Mouse (Mus musculus) adrenal gland, postnatal 4 days (tissue): ENCODE measurements around the gene Gm49510. TPM values are rescaled to one million over a fixed set of nuclear protein-coding genes. Genes with fewer than 3 reads are reported as not detected.

Experiments
- DNase-seq, 2 experiments: peaks; one replicate each; pipeline ENCODE4 v3.0.0; 2021 to 2022; ENCODE audit warnings: low spot score in 2 of 2, mixed read lengths in 2 of 2
- total RNA-seq, 2 experiments: library from RNA; stranded (reverse); gene quantifications; 2 replicates each; pipeline ENCODE4 v1.2.3; 2021

Gm49510 gene
- total RNA-seq, 2 experiments from 2014 or later, result not detected

DNA sequence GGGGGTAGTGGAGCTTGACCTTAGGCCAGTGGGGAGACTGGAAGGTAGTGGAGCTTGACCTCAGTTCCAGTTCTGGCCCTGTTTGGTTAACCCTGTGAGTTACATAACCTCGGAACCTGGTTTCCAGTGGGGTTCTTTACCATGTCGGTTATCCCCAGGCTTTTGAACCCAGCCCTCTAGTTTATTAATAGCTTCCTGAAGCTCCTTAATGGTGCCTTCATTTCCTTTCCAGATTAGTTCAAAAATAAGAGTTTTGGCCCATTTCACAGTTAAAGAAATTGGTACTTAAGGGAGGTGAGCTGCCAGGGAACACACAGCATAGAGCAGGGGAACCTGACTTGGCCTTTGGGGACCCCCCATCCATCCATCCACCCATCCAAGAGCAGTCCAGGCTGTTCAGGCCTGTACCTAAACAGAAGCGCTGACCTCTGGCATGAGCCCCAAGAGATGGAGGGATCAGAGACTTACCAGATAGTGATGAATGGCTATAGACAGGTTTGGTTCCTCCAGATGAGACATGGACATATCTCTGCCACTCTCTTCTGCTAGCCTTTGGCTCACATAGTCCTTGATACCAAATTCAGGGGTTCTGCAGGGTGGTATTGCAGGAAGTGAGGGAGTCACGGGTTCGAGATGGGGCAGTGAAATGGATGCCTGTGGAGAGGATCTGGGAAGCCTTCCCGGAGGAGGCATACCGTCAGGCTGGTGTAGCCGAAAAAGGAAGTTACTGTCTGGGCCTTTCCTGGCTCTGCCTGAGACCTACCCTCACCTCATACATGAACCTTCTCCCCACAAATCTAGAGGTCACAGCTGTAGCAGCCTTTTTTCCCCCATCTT, 15.6 kb downstream of the Gm49510 start:
- no peak for DNase-seq

DNA sequence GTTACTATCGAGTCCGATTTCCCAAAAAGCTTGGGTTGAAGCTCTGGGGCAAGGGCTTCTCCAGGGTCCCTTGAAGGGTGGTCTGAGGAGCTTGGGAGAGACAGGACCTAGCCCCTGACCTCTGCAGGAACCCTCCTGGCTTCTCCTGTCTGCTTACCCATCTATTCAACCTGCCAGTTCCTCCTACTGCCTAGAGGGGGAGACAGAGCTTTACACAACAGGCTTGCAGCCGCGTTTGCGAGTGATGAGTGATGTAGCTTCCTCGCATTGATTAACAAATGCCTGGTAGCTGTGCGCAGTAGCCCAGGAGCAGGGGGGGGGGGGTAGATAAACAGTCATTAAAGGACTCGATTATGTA, 16.2 kb downstream of the Gm49510 start:
- no peak for DNase-seq

DNA sequence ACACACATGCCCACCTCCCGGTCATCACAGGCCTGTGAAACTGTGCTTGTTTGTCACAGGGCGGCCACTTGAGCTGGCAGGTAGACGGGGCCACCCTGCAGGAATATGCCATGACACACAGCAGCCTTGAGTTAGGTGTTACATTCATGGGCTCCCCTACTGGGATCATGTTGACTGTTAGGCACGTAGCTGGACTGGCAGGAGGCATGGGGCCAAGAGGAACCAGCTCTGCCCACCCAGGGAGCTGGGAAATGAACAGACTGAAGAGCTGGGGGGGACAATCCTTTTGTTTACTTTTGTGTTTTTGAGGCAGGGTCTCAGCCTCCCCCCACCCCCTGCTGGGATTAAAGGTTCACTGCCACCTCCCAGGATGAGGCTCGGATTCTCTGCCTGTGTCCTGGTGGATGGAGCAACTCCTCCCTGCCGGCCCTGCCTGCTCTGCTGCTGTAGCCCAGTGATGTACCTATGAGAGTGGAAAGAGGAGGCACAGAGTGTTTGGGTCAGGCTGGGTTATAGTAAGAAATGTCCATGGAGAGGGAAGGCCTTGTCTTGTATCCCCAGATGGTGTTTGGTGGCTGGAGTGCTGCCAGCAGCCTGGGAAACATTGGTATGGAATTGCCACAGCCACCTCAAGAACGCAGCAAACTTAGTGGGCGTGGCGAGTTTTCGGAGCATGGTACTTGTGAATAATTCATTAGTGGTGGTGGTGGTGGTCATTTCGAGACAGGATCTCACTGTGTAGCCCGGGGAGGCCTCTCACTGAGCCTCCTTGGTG, 16.8 kb downstream of the Gm49510 start:
- DNase-seq, result no peak

DNA sequence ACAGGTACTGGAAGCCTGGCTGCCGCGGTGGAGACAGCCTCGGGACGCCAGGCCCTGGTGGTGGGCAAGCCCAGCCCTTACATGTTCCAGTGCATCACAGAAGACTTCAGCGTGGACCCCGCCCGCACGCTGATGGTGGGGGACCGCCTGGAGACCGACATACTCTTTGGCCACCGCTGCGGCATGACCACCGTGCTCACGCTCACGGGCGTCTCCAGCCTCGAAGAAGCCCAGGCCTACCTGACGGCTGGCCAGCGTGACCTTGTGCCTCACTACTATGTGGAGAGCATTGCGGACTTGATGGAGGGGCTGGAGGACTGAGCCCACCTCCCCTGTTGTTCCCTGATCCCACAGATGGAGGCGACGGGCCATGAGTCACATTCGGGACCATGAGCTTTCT, 18.7 kb downstream of the Gm49510 start:
- no peak for DNase-seq

DNA sequence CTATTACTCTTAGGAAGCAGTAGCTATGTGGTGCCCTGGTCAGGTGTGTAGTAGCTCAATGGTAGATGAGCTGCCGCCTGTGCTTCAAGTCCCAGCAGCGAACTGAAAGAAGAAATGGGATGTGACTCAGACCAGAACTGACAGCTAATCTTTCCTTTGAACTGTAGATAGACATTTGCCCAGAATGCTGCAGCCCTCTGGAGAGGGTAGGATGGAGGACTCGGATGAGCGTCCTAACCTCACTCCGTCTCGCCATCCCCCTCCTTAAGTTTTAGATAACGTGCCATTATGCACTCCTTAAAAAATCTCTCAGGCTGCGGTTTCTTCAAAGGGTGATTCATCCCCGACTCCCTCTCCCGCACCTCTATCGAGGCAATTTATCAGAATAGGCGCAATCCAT, 20.4 kb downstream of the Gm49510 start:
- DNase-seq, result no peak

DNA sequence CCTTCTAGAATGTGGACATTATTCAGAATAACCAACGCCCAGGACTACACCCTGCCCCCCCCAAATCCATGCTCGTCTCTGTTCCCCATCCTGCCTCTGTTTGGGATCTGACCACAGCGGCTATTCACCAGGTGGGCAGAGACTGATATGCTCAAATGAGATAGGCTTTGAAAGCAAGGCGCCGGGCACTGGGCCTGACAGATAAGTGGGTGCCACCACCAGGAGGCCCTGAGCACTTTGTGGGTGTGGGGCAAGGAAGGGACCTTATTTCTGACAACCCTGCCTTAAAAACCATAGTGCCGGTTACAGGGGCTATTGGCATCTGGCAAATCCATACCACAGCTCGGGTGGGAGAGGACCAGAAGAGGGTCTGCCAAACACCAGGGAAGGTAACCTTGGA, 23.2 kb downstream of the Gm49510 start:
- DNase-seq, result no peak

DNA sequence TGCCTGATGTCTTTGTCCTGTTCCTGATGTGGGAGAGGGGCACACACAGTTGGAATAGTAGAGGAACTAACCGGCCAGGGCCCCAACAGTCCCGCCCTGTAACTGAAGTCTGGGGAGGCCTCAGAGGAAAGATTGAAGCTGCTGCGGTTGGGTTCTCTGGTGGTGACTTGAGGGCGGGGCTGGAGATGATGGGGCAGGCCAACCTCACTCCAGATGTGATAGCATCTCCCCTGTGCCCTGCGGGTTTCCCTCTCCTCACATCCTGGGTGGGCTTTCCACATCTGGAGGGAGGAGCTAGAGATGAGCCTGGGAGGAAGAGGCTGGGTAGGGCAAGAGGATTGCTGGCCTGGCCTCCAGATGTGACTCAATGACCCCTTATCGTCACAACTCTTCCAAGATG, 24.1 kb downstream of the Gm49510 start:
- no peak for DNase-seq

DNA sequence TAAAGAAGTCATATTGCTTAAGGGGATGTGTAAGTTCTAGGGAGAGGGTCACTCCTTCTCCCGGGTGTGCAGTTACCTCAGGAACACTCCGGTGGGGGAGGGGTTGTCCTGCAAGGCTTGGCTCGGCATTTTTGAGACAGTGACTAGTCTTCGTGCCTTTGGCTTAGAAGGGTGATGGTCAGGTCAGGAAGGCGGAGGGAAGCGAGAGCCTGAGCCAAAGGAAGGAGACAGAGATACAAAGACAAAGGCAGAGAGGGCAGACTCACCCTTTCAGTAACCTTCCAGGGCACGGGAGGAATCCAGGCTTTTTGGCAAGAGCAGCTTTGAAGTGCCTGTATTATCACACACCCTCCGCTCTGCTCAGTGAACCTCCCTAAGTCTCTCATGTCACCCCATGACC, 25.7 kb downstream of the Gm49510 start:
- no peak for DNase-seq

DNA sequence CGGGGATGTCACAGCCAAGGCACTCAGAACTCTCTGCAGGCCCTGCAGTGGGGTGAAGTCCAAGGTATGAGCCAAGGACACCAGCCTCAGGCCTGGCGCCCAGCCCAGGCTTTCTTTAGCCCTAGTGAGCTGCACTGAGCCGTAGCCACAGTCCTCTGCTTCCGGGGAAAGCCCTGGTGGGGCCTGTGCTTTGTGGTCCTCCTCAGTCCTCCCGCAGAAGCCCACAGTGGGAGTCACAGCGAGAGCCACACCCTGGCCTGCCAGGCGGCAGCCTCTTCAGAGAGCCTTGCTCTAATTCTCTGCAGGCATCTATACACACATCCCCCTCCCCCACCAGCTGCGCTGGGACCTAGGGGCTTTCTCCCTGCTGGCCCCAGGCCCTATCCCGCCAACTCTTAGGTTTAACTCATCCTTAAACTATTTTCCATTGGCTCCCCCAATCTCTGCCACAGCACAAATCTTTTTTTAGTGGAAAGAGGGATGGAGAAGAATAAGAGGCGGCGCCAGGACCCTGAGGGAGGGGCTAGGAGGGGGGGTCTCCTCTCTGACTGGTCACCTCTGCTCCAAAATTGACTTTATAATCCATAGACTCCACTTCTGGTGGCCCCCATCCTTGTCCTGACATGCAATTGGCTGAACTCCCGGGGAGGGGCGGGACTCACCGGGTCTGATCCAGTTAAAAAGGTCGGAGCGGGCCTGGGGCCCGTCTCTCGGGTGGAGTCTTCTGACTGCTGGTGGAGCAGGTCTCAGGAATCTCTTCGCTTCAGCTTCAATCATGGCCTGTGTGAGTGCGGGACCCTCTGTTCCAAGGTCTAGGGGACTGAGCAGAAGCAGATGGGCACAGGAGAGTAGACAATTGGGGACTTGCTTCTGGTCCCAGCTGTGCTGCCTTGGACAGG, 26.8 kb downstream of the Gm49510 start, which contains the start of gene Lgals1:
Gene Lgals1, plus strand, starts transcription at position 705 of the 899 bp plus-strand sequence.
- DNase-seq, result peak; percentile 67 to 77

DNA sequence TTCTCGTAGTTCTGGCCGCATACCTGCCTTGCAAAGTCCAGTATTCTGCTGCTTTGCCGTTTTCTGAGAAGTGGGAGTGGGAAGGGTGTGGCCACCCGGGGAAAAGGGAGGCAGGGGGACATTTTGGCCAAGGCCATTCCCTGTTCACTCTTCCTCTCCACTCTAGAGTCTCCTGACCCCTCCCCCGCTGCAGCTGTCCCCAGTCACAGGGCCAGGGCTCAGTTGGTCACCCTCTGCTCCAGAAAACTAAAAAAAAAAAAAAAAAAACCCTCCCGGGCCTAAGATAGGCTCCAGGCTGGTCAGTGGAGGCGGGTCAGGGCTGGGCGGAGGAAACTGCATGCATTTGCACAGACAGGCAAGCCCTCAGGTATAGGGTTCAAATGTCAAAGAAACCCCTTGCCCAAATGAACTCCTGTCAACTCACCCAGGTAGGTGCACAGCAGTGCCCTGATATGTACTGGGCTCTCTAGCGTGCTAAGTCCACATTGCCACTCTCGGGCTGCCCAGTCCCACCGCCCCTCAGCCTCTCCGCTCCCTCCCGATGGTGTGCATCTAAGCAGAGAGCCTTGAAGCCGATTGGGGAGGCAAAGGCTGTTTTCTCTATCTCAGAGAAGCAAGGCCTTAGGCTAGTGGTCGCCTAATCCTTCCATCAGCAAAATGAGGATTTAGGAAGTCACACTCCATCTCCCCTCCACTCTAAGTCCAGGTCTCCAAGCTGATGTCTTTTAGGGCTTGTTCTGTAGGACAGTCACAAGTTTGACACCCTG, 27.7 kb downstream of the Gm49510 start:
- DNase-seq, result no peak

DNA sequence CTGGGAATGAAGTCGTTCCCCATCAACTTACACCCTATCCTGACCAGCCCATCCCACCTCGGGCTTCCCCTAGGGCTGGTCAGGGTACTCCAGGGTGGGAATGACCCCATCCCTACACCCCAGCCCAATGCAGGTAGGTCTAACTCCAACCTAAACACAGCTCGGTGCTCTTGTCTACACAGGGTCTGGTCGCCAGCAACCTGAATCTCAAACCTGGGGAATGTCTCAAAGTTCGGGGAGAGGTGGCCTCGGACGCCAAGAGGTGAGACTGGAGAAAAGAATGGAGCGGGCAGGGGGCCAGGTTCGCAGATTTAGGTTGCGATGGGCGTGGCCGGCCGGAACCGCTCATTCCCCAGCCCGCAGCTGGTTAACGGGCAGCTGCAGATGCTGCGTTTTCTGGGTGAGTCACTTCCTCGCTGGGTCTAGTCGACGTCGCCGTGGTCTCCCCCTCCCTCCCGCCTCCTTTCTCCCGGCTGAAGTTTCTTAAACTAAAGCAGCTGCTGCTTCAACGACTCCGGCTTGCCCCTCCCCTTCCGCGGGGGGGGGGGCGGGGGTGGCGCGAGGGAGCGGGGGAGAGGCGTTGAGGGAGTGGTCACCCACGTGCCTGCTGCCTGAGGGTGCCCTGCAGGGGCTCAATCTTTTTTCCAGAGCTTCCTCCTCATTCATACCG, 28.5 kb downstream of the Gm49510 start:
- DNase-seq, result peak; percentile 24 to 50

DNA sequence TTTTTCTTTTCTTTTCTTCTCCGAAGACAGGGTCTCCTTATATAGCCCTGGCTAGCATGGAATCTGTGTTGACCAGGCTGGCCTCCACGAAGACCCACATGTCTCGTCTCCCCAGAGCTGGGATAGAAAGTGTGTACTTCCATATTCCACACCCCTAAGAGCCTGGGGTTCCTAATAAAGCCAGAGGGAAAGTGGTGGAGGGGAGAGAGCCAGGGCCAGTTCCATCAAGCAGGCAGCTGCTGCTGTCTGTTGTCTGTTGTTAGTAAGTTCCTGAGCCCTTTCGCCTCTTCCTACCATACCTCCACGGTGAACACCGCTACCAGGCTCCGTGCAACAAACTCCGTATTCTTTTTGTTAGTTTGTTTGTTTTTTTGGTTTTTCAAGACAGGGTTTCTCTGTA, 29.1 kb downstream of the Gm49510 start:
- no peak for DNase-seq

DNA sequence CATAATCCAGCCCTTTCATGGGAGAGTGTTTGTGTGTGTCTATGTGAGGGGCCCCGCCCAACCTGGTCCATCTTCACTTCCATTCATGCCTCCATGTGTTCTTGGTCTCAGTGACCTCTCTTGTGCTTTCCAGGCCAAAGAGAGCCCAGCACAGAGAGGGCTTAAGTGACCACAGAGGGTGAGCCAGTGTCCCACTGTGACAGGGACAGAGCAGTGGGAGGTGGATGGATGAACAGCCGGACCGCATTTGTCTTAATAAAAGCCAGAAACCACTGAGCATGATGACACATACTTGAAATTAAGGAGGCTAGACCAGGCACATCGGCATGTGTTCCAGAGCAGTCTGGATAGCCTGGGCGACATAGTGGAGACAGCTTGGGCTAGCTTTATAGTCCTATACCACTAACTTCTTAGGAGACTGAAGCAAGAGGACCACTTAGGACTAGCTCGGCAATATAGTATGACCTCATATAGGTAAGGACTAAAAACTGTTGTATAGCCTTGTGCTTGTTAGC, 30.8 kb downstream of the Gm49510 start:
- DNase-seq, result no peak

DNA sequence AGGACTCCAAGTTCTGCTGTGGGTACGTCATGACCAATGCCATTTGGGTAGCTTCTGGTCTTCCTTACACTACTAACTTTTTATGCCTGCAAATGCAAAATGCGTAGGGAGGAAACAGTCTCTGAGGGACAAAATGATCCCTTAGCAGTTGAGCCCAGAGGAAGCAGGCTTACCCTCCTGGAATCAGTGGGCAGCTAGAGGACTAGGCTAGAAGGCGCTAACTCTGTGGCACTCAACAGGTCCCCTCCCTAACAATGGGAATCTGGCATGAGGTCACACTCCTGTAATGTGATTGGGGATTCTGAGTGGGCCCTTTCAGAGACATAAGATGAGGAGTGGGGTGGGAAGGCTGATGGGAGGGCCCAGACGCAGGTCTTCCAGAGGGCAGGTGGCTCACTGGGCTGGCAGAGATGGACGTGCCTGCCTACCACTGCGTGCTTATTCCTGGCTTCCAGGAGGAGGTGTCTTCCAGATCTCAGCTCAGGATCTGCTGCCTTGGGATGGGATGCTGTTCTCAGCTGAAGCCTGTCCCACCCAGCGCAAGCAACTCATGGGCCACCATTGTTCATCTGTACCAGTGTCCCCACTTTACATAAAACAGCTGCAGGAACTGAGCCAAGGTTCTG, 31.4 kb downstream of the Gm49510 start:
- no peak for DNase-seq

DNA sequence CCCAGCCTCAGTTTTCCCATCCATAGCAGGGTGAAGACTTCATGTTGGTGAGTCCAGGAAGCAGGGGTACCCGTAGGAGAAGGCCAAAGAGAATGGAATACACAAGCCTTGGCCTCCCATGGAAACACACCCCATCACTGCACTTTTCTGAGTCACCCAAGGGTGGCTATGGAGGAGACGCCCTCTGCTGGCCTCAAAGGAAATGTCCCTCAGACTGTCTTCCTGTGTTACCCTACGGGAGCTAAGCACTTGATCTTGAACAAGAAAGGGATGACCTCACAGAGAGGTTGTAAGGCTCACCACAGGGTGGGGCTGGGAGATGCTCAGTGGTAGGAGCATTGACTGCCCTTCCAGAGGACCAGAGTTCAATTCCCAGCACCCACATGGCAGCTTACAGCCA, 32.1 kb downstream of the Gm49510 start:
- DNase-seq, result no peak

DNA sequence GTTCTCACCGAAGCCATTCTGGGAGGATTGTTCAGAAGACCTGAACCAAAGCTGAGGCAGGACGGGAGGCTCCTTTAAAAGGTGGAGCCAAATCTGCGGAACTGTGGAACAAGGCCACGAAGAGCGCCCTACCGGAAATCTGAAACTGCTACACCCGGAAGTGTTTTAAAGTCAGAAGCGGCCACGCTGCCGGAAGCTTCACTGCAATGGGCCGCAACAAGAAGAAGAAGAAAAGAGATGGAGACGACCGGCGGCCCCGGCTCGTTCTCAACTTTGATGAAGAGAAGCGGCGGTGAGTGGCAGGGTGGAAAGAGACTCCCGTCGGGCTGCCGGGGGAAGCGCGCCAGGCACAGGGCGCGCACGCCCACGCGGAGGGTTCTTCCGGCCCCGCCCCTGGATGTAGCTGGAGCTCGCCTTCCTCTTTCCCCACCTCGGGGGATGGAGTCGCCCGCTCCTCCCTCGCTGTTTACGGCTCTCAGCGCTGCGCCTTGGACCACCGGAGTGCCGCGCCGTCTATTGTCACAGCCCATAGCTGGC, 35.4 kb downstream of the Gm49510 start, which contains the start of gene Nol12:
Gene Nol12, plus strand, starts transcription at position 150 of the 537 bp plus-strand sequence.
- peak in 1 of 2 experiments; percentile 64 for DNase-seq

DNA sequence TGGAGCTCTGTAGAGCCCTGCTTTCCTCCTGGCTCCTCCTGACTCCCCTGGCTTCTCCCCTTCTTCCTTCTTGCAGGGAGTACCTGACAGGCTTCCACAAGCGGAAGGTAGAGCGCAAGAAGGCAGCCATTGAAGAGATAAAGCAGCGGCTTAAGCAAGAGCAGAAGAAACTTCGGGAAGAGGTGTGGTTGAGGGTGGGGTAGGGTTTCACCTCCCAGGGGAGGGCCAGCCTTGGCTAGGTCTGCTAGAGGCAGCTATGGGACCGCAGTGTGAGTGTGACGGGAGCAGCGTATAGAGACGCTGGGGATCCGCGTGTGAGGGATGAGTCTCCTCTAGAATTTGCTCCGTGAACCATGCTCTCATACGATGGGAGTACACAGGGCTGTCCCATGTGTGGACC, 36.9 kb downstream of the Gm49510 start:
- DNase-seq, result no peak

DNA sequence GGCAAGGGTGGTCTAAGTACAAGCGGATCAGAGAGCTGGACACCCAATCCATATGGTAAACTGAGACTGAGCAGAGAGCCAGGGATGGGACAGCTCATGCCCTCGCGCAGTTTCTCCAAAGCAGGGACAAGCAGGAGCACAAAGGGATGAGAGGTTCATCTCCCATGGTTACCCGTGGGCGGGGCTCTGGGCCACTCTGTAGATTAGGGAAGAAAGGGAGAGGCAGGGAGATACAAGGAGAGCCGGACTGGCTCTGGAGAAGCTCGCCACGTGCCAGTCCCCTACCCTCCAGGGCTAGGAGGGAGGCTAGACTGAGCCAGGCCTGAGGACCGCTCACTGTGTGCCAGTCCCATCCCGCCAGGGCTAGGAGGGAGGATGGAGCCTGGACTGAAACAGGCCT, 37.8 kb downstream of the Gm49510 start:
- no peak for DNase-seq

DNA sequence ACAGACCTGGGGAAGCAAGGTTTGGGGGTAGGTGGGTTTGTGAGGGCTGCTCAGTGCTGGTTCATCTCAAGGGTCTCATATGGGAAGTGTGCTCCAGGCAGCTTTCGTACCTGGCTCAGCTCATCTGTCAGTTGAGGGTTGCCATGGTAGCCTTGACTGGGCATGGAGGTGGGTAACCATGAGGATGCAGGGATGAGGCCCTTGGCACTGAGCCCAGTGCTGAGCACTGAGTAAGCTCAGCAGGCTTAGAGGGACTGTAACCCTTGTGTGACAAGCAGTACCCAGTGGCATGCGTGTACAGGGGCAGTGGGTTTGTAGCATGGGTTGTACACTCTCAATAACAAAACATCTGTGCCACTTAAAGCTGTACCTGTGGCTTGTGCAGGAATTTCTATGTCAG, 38.5 kb downstream of the Gm49510 start:
- DNase-seq, result no peak
